Comparison of ENCODE assay signal across 17 mouse cellular contexts in genomic region chr7:4655393-4655792, GRCm38 (mm10). TPM values are rescaled to one million over a fixed set of nuclear protein-coding genes. Genes with fewer than 3 reads are reported as not detected.
DNase-seq lines count a peak whose midpoint lies in the region; ATAC-seq and TF ChIP-seq lines count a peak whose summit lies in the region.
"Had no signal": no experiment of that assay in that cellular context is flagged by ENCODE, and none has a peak within 500 bp of the region (broad histone marks: within the 10 kb centered on the region; RNA-seq: fewer than 3 reads in every experiment).

No protein-coding gene starts in this region.

- peak overlapping the region; percentile 98; the same call in 1 of the 2 replicates for H3K4me2 ChIP-seq in heart, embryonic 13.5 days
- H3K4me2 ChIP-seq in midbrain, embryonic 14.5 days (ENCODE audit: low read length), result no peak overlapping the region
- H3K4me2 ChIP-seq: forebrain, embryonic 12.5 days; limb, embryonic 13.5 days had no signal

- TF ChIP-seq CTCF in bone marrow, adult 2 months (IDR thresholded peaks at IDR 0.05; ENCODE audit: control insufficient read depth, insufficient read depth, low read length), result no peak

- no peak for TF ChIP-seq POLR2A in bone marrow, adult 2 months (IDR thresholded peaks at IDR 0.05; ENCODE audit: borderline replicate concordance, control insufficient read depth, low read depth, low read length)

- H3K36me3 ChIP-seq in heart, embryonic 13.5 days, result peaks cover 19% of the 10 kb centered on the region
- peaks cover 8% of the 10 kb centered on the region for H3K36me3 ChIP-seq in midbrain, embryonic 14.5 days (ENCODE audit: control insufficient read depth, insufficient read depth, low read length)

- no peaks in the 10 kb centered on the region for H3K27me3 ChIP-seq in heart, embryonic 13.5 days (replicated peaks)
- H3K27me3 ChIP-seq in midbrain, embryonic 14.5 days (ENCODE audit: control insufficient read depth, insufficient read depth, low read length), result no peaks in the 10 kb centered on the region
- H3K27me3 ChIP-seq: forebrain, embryonic 12.5 days; limb, embryonic 13.5 days had no signal

- no peak for DNase-seq in heart, adult 18-20 months
- peak; percentile 30 for DNase-seq in A20 (ENCODE audit: low read depth, low spot score)
- peak; percentile 61 for DNase-seq in naive thymus-derived CD4-positive, alpha-beta T cell, adult 2 months (ENCODE audit: low read depth)
- DNase-seq in kidney, postnatal 36 days, result no peak
- no peak for DNase-seq in midbrain, embryonic 14.5 days
- no peak for DNase-seq in adrenal gland, adult (ENCODE audit: inconsistent age in 2 of 2, low spot score in 1 of 2)
- DNase-seq: adrenal gland, adult 2 months; lung, postnatal 4 days; right cerebral cortex, postnatal 25 days had no signal

- no peak for ATAC-seq in heart, embryonic 13.5 days (ENCODE audit: extremely low read depth, insufficient number of reproducible peaks, low FRiP score, low TSS enrichment)
- no peak for ATAC-seq in midbrain, embryonic 14.5 days (ENCODE audit: low FRiP score, low TSS enrichment)
- ATAC-seq: hindbrain, postnatal 0 days had no signal

- WGBS in heart, embryonic 13.5 days, result 90% methylated on average over 4 of the region's 4 CpGs
- 23% methylated on average over 4 of the region's 4 CpGs for WGBS in bone marrow, adult 2 months
- 94% methylated on average over 4 of the region's 4 CpGs for WGBS in midbrain, embryonic 14.5 days

- H3K9me3 ChIP-seq in heart, embryonic 13.5 days, result no peaks in the 10 kb centered on the region
- H3K9me3 ChIP-seq in midbrain, embryonic 14.5 days (ENCODE audit: control insufficient read depth, low read length), result no peaks in the 10 kb centered on the region
- H3K9me3 ChIP-seq: forebrain, embryonic 12.5 days; limb, embryonic 13.5 days had no signal

- H3K4me1 ChIP-seq in heart, embryonic 13.5 days, result peaks cover 77% of the 10 kb centered on the region
- peaks cover 14% of the 10 kb centered on the region for H3K4me1 ChIP-seq in bone marrow, adult 2 months (ENCODE audit: control insufficient read depth, insufficient read depth, low read length)
- H3K4me1 ChIP-seq in midbrain, embryonic 14.5 days (ENCODE audit: control insufficient read depth, insufficient read depth, low read length), result peaks cover 28% of the 10 kb centered on the region

- H3K9ac ChIP-seq in heart, embryonic 13.5 days, result peak overlapping the region; percentile 44; the same call in 1 of the 2 replicates
- H3K9ac ChIP-seq in midbrain, embryonic 14.5 days (replicated peaks; ENCODE audit: low read length), result no peak overlapping the region
- H3K9ac ChIP-seq: forebrain, embryonic 12.5 days; limb, embryonic 13.5 days had no signal

- no peak overlapping the region for H3K27ac ChIP-seq in heart, embryonic 13.5 days (replicated peaks)
- peak overlapping the region; percentile 17; the same call in 1 of the 2 replicates for H3K27ac ChIP-seq in bone marrow, adult 2 months (ENCODE audit: control insufficient read depth, insufficient read depth, low read depth, low read length, poor library complexity)
- H3K27ac ChIP-seq in midbrain, embryonic 14.5 days (replicated peaks; ENCODE audit: low read depth, low read length), result no peak overlapping the region
- H3K27ac ChIP-seq: forebrain, embryonic 12.5 days; hindbrain, postnatal 0 days; limb, embryonic 13.5 days had no signal

- no peak overlapping the region for H3K4me3 ChIP-seq in heart, embryonic 13.5 days
- H3K4me3 ChIP-seq in bone marrow, adult 2 months (replicated peaks; ENCODE audit: control insufficient read depth, low read depth, low read length), result no peak overlapping the region
- no peak overlapping the region for H3K4me3 ChIP-seq in midbrain, embryonic 14.5 days (replicated peaks; ENCODE audit: low read depth, low read length)
- H3K4me3 ChIP-seq: forebrain, embryonic 12.5 days; limb, embryonic 13.5 days had no signal

RNA-seq across cellular contexts. Expression of gene Ppp6r1, which starts 3.4 kb away (rescaled TPM):
- 7.2 and 7.4 TPM in 2 replicates for polyA plus RNA-seq in heart, embryonic 13.5 days (2015; fragmentation: Nextera tagmentation; extraction: Ambion mirVana)
- total RNA-seq in heart, adult 18-20 months (2021), result 10 to 100 TPM; 69.2 to 70.4 TPM
- polyA plus RNA-seq in bone marrow, adult 2 months (2011; ENCODE audit: insufficient read depth, insufficient read length, low replicate concordance, missing spikeins), result 53.3 and 89.0 TPM in 2 replicates
- 8.7 and 11.2 TPM in 2 replicates for polyA plus RNA-seq in midbrain, embryonic 14.5 days (2014; fragmentation: Nextera tagmentation; extraction: Ambion mirVana)

RNA-seq across cellular contexts. Expression of gene Tmem86b, which starts 24.2 kb away (rescaled TPM):
- polyA plus RNA-seq in heart, embryonic 13.5 days (2015; fragmentation: Nextera tagmentation; extraction: Ambion mirVana), result 2.4 TPM in 2 replicates
- total RNA-seq in heart, adult 18-20 months (2021), result 1 to 10 TPM; 3.8 to 6.5 TPM
- 36.2 and 42.5 TPM in 2 replicates for polyA plus RNA-seq in bone marrow, adult 2 months (2011; ENCODE audit: insufficient read depth, insufficient read length, low replicate concordance, missing spikeins)
- 3.2 and 3.7 TPM in 2 replicates for polyA plus RNA-seq in midbrain, embryonic 14.5 days (2014; fragmentation: Nextera tagmentation; extraction: Ambion mirVana)

RNA-seq across cellular contexts. Expression of gene Hspbp1, which starts 29.5 kb away (rescaled TPM):
- polyA plus RNA-seq in heart, embryonic 13.5 days (2015; fragmentation: Nextera tagmentation; extraction: Ambion mirVana), result 74.0 and 79.9 TPM in 2 replicates
- total RNA-seq in heart, adult 18-20 months (2021), result 10 to 100 TPM; 33.8 to 38.5 TPM
- 11.7 and 19.8 TPM in 2 replicates for polyA plus RNA-seq in bone marrow, adult 2 months (2011; ENCODE audit: insufficient read depth, insufficient read length, low replicate concordance, missing spikeins)
- 136 and 169 TPM in 2 replicates for polyA plus RNA-seq in midbrain, embryonic 14.5 days (2014; fragmentation: Nextera tagmentation; extraction: Ambion mirVana)

RNA-seq across cellular contexts. Expression of gene Brsk1, which starts 35.0 kb away (rescaled TPM):
- 0.46 and 0.91 TPM in 2 replicates for polyA plus RNA-seq in heart, embryonic 13.5 days (2015; fragmentation: Nextera tagmentation; extraction: Ambion mirVana)
- 1 to 10 TPM; 1.1 to 1.2 TPM for total RNA-seq in heart, adult 18-20 months (2021)
- 3.7 TPM in 1 of 2 replicates, not detected in the other for polyA plus RNA-seq in bone marrow, adult 2 months (2011; ENCODE audit: insufficient read depth, insufficient read length, low replicate concordance, missing spikeins)
- polyA plus RNA-seq in midbrain, embryonic 14.5 days (2014; fragmentation: Nextera tagmentation; extraction: Ambion mirVana), result 10.0 and 10.8 TPM in 2 replicates

RNA-seq across cellular contexts. Expression of gene Ptprh, which starts 51.6 kb away (rescaled TPM):
- polyA plus RNA-seq in heart, embryonic 13.5 days (2015; fragmentation: Nextera tagmentation; extraction: Ambion mirVana), result 0.04 TPM in 1 of 2 replicates, not detected in the other
- not detected for total RNA-seq in heart, adult 18-20 months (2021)
- not detected in 2 replicates for polyA plus RNA-seq in bone marrow, adult 2 months (2011; ENCODE audit: insufficient read depth, insufficient read length, low replicate concordance, missing spikeins)
- polyA plus RNA-seq in midbrain, embryonic 14.5 days (2014; fragmentation: Nextera tagmentation; extraction: Ambion mirVana), result 0.09 and 0.13 TPM in 2 replicates
- total RNA-seq: adrenal gland, adult 2 months had no signal
- polyA plus RNA-seq: adrenal gland, adult 2 months; embryonic facial prominence, embryonic 14.5 days; forebrain, embryonic 12.5 days; heart, postnatal 0 days; kidney, embryonic 16.5 days; limb, embryonic 13.5 days had no signal

Comparison
In these comparisons a context has a peak if more than half of its experiments do, and no peak if none do; other contexts are left out.
1. DNase-seq: peak in A20 (single experiment) and naive thymus-derived CD4-positive, alpha-beta T cell, adult 2 months (single experiment); none in heart, adult 18-20 months (0 of 2), kidney, postnatal 36 days (0 of 2), midbrain, embryonic 14.5 days (single experiment) and adrenal gland, adult (0 of 2).